Mouse (Mus musculus): ENCODE measurements around the gene Ccnc. TPM values are rescaled to one million over a fixed set of nuclear protein-coding genes. Genes with fewer than 3 reads are reported as not detected.

Ccnc gene
- total RNA-seq (2021) = 10 to 100 TPM in 1 of 2 experiments, 1 to 10 TPM in 1; 9.3 to 14.1 TPM
- polyA plus RNA-seq (2012; rRNA removed) = 4.0 and 8.1 TPM in 2 replicates
- long read RNA-seq, transcript Ccnc-203 (12 exons, 1,406 nt) = major isoform, 8 of 12 reads
- long read RNA-seq, partial matches to known transcripts = 0 of 12 reads
- long read RNA-seq, other reads (novel, unspliced or antisense) = 3 of 12 reads

- Histone ChIP-seq H3K9ac (ENCODE audit: low read depth, low read length) (peak within 1 kb of the TSS; percentile 89), H3K27me3 (ENCODE audit: control insufficient read depth, insufficient read depth, low read length) (no peaks in the 10 kb centered on the region), H3K79me2 (replicated peaks; ENCODE audit: control insufficient read depth, insufficient read depth, low read length) (no peaks in the 10 kb centered on the region), H3K36me3 (ENCODE audit: control insufficient read depth, insufficient read depth, low read length) (peaks cover 2% of the 10 kb centered on the region; the same call in 1 of the 2 replicates), H3K27ac (peak within 1 kb of the TSS; percentile 77), H3K4me1 (ENCODE audit: control insufficient read depth, insufficient read depth, low read length) (peaks cover 3% of the 10 kb centered on the region), H3K4me3 (peak within 1 kb of the TSS; percentile 82)
- peak; percentile 94 for DNase-seq
- intact Hi-C loops (cut with DNase I) = loop anchor here (1.0 to 2.0 kb wide), 3 partner anchors 49 to 120 kb away; partner anchors contain the start of gene Pnisr
- under 1% methylated on average over 37 of the region's 37 CpGs for whole genome bisulfite sequencing
- TF ChIP-seq CTCF (IDR thresholded peaks at IDR 0.05) = no peak
- TF ChIP-seq EP300 (IDR thresholded peaks at IDR 0.05; ENCODE audit: insufficient read depth, low read depth, low read length) = peak; percentile 44; the same call in 1 of the 2 replicates
- TF ChIP-seq POLR2A (IDR thresholded peaks at IDR 0.05; ENCODE audit: insufficient read depth, low read depth, low read length) = peak; percentile 84
Observed at GRCm38 (mm10) chr4:21727615-21728165, at the start of gene Ccnc. TSS of gene Ccnc (plus strand) at chr4:21727701.

DNA sequence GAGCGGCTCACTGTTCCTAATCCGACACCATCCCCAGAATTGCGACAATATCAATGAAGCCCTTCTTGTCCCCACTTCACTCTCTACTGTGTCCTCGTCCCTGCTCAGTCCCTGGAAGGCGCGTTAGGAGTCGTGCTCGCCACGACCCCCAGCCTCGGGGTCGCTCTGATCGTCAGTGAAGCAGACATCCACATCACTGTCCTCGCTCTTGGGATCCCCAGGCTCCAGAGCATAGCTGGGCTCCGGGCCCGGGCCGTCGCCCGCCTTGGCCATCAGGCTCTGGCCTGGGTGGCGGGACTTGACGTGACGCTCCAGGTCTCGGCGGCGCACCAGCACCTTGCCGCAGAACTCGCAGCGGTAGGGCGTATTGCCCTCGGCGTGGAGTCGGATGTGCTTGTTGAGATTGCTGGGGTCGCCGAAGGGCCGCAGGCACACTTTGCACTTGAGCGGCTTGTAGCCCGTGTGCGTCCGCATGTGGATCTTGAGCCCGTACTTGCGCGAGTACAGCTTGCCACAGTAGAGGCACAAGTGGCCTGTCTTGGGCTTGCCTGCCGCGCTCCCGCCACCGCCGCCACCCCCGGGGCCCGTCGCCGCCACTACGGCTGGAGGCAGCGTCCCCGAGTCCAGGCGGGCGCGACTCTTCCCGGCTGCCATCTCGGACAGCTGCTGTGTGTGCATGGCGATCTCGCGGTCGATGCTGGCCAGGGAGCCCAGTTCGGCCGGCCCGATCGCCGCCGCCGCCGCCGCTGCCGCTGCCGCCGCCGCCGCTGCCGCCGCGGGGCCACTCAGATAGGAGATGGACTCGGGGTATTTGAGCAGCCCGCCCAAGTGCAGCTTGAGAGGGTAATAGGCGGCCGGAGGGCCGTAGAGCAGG lies 49.2 kb upstream of the Ccnc start:
- TF ChIP-seq CTCF (IDR thresholded peaks at IDR 0.05) = no peak
- no peak for TF ChIP-seq EP300 (IDR thresholded peaks at IDR 0.05; ENCODE audit: insufficient read depth, low read depth, low read length)
- TF ChIP-seq POLR2A (IDR thresholded peaks at IDR 0.05; ENCODE audit: insufficient read depth, low read depth, low read length) = no peak
- no peak overlapping the region for H3K9ac ChIP-seq (ENCODE audit: low read depth, low read length)
- 2% methylated on average over 83 of the region's 84 CpGs for WGBS
- peaks cover 30% of the 10 kb centered on the region for H3K27me3 ChIP-seq (ENCODE audit: control insufficient read depth, insufficient read depth, low read length)
- H3K4me1 ChIP-seq (ENCODE audit: control insufficient read depth, insufficient read depth, low read length) = no peaks in the 10 kb centered on the region
- no peak overlapping the region for H3K4me3 ChIP-seq
- no peaks in the 10 kb centered on the region for H3K36me3 ChIP-seq (ENCODE audit: control insufficient read depth, insufficient read depth, low read length)
- intact Hi-C loops (cut with DNase I) = no loop called here
- DNase-seq = no peak
- H3K79me2 ChIP-seq (replicated peaks; ENCODE audit: control insufficient read depth, insufficient read depth, low read length) = no peaks in the 10 kb centered on the region
- no peak overlapping the region for H3K27ac ChIP-seq

DNA sequence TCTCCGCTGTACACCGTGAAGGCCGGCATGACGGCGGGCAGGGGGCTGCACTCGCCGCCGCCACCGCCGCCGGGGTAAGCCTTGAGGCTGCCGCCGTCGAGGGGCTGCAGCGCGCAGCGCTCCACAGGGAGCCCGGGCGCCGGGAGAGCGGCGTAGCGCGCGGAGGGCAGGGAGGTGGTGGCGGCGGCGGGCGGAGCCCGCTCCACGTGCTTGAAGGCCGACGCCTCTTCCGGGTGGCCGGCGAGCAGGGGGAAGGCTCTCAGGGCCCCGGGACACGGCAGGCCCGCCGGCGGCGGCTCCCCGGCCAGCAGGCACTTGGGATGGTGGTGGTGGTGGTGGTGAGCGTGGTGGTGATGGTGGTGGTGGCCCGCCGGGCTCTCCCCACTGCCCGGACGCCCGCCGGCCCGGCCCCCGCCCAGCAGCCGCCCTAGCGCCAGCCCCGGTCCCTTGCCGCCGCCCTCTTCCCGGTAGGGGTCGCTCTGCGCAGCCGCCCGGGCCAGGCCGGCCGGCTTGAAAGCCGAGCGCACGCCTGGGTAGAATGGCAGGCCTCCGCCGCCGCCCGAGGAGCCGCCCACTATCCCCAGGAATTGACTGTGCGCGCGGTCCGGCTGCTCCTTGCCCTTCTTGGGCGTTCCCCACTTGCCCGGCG lies 48.4 kb upstream of the Ccnc start:
- H3K79me2 ChIP-seq (replicated peaks; ENCODE audit: control insufficient read depth, insufficient read depth, low read length) = no peaks in the 10 kb centered on the region
- intact Hi-C loops (cut with DNase I) = no loop called here
- H3K4me1 ChIP-seq (ENCODE audit: control insufficient read depth, insufficient read depth, low read length) = no peaks in the 10 kb centered on the region
- DNase-seq = peak in 1 of 2 experiments; percentile 26
- H3K36me3 ChIP-seq (ENCODE audit: control insufficient read depth, insufficient read depth, low read length) = no peaks in the 10 kb centered on the region
- WGBS = 2% methylated on average over 78 of the region's 79 CpGs
- no peak overlapping the region for H3K9ac ChIP-seq (ENCODE audit: low read depth, low read length)
- peaks cover 30% of the 10 kb centered on the region for H3K27me3 ChIP-seq (ENCODE audit: control insufficient read depth, insufficient read depth, low read length)
- H3K27ac ChIP-seq = no peak overlapping the region
- TF ChIP-seq POLR2A (IDR thresholded peaks at IDR 0.05; ENCODE audit: insufficient read depth, low read depth, low read length) = no peak
- no peak for TF ChIP-seq CTCF (IDR thresholded peaks at IDR 0.05)
- TF ChIP-seq EP300 (IDR thresholded peaks at IDR 0.05; ENCODE audit: insufficient read depth, low read depth, low read length) = no peak
- 0 out of 2 replicates have a peak overlapping the region, but pooled peaks have one; percentile 10 for H3K4me3 ChIP-seq

- H3K4me1 ChIP-seq (ENCODE audit: control insufficient read depth, insufficient read depth, low read length) = no peaks in the 10 kb centered on the region
- H3K4me3 ChIP-seq = no peak overlapping the region
- peaks cover 29% of the 10 kb centered on the region for H3K27me3 ChIP-seq (ENCODE audit: control insufficient read depth, insufficient read depth, low read length)
- H3K9ac ChIP-seq (ENCODE audit: low read depth, low read length) = no peak overlapping the region
- 7% methylated on average over 41 of the region's 42 CpGs for WGBS
- TF ChIP-seq POLR2A (IDR thresholded peaks at IDR 0.05; ENCODE audit: insufficient read depth, low read depth, low read length) = no peak
- no peak for TF ChIP-seq CTCF (IDR thresholded peaks at IDR 0.05)
- no peak for TF ChIP-seq EP300 (IDR thresholded peaks at IDR 0.05; ENCODE audit: insufficient read depth, low read depth, low read length)
- no peaks in the 10 kb centered on the region for H3K36me3 ChIP-seq (ENCODE audit: control insufficient read depth, insufficient read depth, low read length)
- DNase-seq = no peak
- no peaks in the 10 kb centered on the region for H3K79me2 ChIP-seq (replicated peaks; ENCODE audit: control insufficient read depth, insufficient read depth, low read length)
- H3K27ac ChIP-seq = no peak overlapping the region
- intact Hi-C loops (cut with DNase I) = no loop called here
Observed at GRCm38 (mm10) chr4:21679624-21680480, 47.6 kb upstream of the Ccnc start.

GRCm38 (mm10) chr4:21680971-21681370 lies 46.5 kb upstream of the Ccnc start:
- H3K4me3 ChIP-seq = no peak overlapping the region
- no peaks in the 10 kb centered on the region for H3K4me1 ChIP-seq (ENCODE audit: control insufficient read depth, insufficient read depth, low read length)
- no peak overlapping the region for H3K27ac ChIP-seq
- TF ChIP-seq CTCF (IDR thresholded peaks at IDR 0.05) = no peak
- no peak for TF ChIP-seq EP300 (IDR thresholded peaks at IDR 0.05; ENCODE audit: insufficient read depth, low read depth, low read length)
- TF ChIP-seq POLR2A (IDR thresholded peaks at IDR 0.05; ENCODE audit: insufficient read depth, low read depth, low read length) = no peak
- 7% methylated on average over 10 of the region's 10 CpGs for WGBS
- H3K36me3 ChIP-seq (ENCODE audit: control insufficient read depth, insufficient read depth, low read length) = no peaks in the 10 kb centered on the region
- H3K27me3 ChIP-seq (ENCODE audit: control insufficient read depth, insufficient read depth, low read length) = peaks cover 37% of the 10 kb centered on the region
- H3K79me2 ChIP-seq (replicated peaks; ENCODE audit: control insufficient read depth, insufficient read depth, low read length) = no peaks in the 10 kb centered on the region
- DNase-seq = no peak
- intact Hi-C loops (cut with DNase I) = no loop called here
- no peak overlapping the region for H3K9ac ChIP-seq (ENCODE audit: low read depth, low read length)

Data from heart, adult 2 months (tissue).